Mouse (Mus musculus) liver, postnatal 0 days (tissue): Measurements from ENCODE around the gene Cep112. TPM values are rescaled to one million over a fixed set of nuclear protein-coding genes. Genes with fewer than 3 reads are reported as not detected.

Experiments
- ATAC-seq: fragments of 200-750 bp; cut with Nextera tagmentation; 2 replicates; pipeline ENCODE4 v1.8.0; 2017; ENCODE audit warnings: mild to moderate bottlenecking, moderate library complexity
- DNase-seq: peaks from one replicate; pipeline ENCODE4 v3.0.0-alpha.2; 2016
- H3K27ac ChIP-seq: fragments of 300-500 bp; sonication (generic); 2 replicates; pipeline ENCODE4 v1.5.1; 2014; ENCODE audit warnings: antibody characterized with exemption, moderate library complexity, mild to moderate bottlenecking, low read depth
- H3K27me3 ChIP-seq: fragments of 300-500 bp; sonication (generic); 2 replicates; pipeline ENCODE4 v1.6.1; 2014; ENCODE audit warnings: low read length, control low read depth, mixed read lengths; ENCODE audit not compliant: insufficient read depth
- H3K36me3 ChIP-seq: fragments of 300-500 bp; sonication (generic); replicated peaks from 2 replicates; pipeline ENCODE4 v1.6.1; 2014; ENCODE audit warnings: mild to moderate bottlenecking, control low read depth, low read length, moderate library complexity, mixed read lengths; ENCODE audit not compliant: insufficient read depth
- H3K4me1 ChIP-seq: fragments of 300-500 bp; sonication (generic); 2 replicates; pipeline ENCODE4 v1.6.1; 2014; ENCODE audit warnings: antibody characterized with exemption, mild to moderate bottlenecking, control low read depth; ENCODE audit not compliant: insufficient read depth
- H3K4me2 ChIP-seq: fragments of 300-500 bp; sonication (generic); 2 replicates; pipeline ENCODE4 v1.6.1; 2014; ENCODE audit warnings: low read depth, mild to moderate bottlenecking, low read length, moderate library complexity, mixed read lengths
- H3K4me3 ChIP-seq: fragments of 300-500 bp; sonication (generic); 2 replicates; pipeline ENCODE4 v1.5.1; 2014; ENCODE audit warnings: low read depth, low read length
- H3K9ac ChIP-seq: fragments of 300-500 bp; sonication (generic); replicated peaks from 2 replicates; pipeline ENCODE4 v1.6.1; 2014; ENCODE audit warnings: mild to moderate bottlenecking, moderate library complexity
- H3K9me3 ChIP-seq: fragments of 300-500 bp; sonication (generic); 2 replicates; pipeline ENCODE4 v1.6.1; 2016; ENCODE audit warnings: mild to moderate bottlenecking, control low read depth, low read length, mixed read lengths
- CTCF ChIP-seq: sonication (generic); IDR thresholded peaks from 2 replicates; pipeline ENCODE4 v1.5.1; 2016; ENCODE audit warnings: antibody characterized with exemption, low read depth
- EP300 ChIP-seq: IDR thresholded peaks from 2 replicates; pipeline ENCODE4 v1.6.1; 2016; ENCODE audit warnings: antibody characterized with exemption, low read depth, mild to moderate bottlenecking
- WGBS: fragments of 180-500 bp; shearing (Covaris S2); extraction: QIAGEN DNeasy Blood & Tissue Kit; methylation state at CpG from one replicate; pipeline ENCODE4 v1.1.7; 2014; ENCODE audit not compliant: insufficient replicate concordance; 5-methylcytosine and 5-hydroxymethylcytosine counted together
- polyA plus RNA-seq: library from polyadenylated mRNA; unstranded; fragments of >200 nt; fragmentation: Nextera tagmentation; extraction: Ambion mirVana; gene quantifications from 2 replicates; pipeline ENCODE4 v1.2.1, GENCODE M21; 2015

The Cep112 gene
- polyA plus RNA-seq, 1 experiment from 2014 or later: 1.1 TPM

DNA sequence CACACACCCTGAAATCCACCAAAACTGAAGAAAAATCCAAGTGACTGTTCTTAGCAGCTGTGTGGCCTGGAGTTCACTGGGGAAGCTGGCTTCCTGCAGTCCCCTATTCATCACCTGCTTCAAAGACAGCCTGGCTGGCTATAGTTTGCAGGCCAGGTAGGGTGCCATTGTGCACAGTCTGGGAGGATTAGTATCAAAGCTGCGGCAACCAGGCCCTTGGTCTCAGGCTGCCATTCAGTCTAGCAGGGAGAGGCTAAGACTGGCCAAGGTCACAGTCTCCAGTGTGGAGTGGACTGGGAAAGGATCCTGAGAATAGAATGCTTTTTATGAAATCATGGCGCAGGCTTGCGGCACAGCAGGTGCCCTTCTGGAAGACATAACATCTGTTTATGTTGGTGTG is 180.3 kb downstream of the Cep112 start:
- no peak overlapping the region for H3K4me2 ChIP-seq
- H3K4me1 ChIP-seq: no peaks in the 10 kb centered on the region
- no peaks in the 10 kb centered on the region for H3K27me3 ChIP-seq
- WGBS: 80% methylated on average over 3 of the region's 3 CpGs
- H3K9me3 ChIP-seq: no peaks in the 10 kb centered on the region
- H3K36me3 ChIP-seq: no peaks in the 10 kb centered on the region
- no peak overlapping the region for H3K27ac ChIP-seq
- no peak overlapping the region for H3K4me3 ChIP-seq
- DNase-seq: no peak
- ATAC-seq: no peak
- no peak overlapping the region for H3K9ac ChIP-seq
- TF ChIP-seq CTCF: no peak
- no peak for TF ChIP-seq EP300

- Histone ChIP-seq H3K4me1 (no peaks in the 10 kb centered on the region), H3K27ac (no peak overlapping the region), H3K9ac (no peak overlapping the region), H3K4me3 (no peak overlapping the region), H3K9me3 (no peaks in the 10 kb centered on the region), H3K36me3 (no peaks in the 10 kb centered on the region), H3K27me3 (no peaks in the 10 kb centered on the region), H3K4me2 (no peak overlapping the region)
- 86% methylated on average over 11 of the region's 11 CpGs for WGBS
- ATAC-seq (no peak), DNase-seq (no peak)
- TF ChIP-seq CTCF (no peak), EP300 (no peak)
Observed at GRCm38 (mm10) chr11:108606036-108606435, 181.0 kb downstream of the Cep112 start.

DNA sequence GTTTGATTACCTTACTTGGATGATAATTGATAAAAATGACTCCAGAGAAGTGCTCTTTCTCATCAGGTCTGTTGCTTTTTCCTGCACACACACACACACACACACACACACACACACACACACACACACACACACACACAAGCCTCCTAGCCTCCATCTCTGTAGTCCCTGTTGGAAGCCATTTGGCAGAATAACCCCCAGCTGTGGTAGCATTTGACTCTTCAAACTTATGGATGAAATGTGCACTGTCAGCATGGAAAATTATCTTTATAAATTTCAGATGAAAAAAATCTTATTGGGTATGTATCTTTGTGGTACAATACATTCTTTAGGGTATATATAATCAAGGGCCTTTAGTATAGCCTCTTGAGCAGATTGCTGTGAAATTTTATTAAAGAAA is 181.8 kb downstream of the Cep112 start:
- Histone ChIP-seq H3K9ac (no peak overlapping the region), H3K27me3 (no peaks in the 10 kb centered on the region), H3K4me1 (no peaks in the 10 kb centered on the region), H3K4me2 (no peak overlapping the region), H3K9me3 (no peaks in the 10 kb centered on the region), H3K4me3 (no peak overlapping the region), H3K27ac (no peak overlapping the region), H3K36me3 (no peaks in the 10 kb centered on the region)
- TF ChIP-seq EP300 (no peak), CTCF (no peak)
- ATAC-seq (no peak), DNase-seq (no peak)

DNA sequence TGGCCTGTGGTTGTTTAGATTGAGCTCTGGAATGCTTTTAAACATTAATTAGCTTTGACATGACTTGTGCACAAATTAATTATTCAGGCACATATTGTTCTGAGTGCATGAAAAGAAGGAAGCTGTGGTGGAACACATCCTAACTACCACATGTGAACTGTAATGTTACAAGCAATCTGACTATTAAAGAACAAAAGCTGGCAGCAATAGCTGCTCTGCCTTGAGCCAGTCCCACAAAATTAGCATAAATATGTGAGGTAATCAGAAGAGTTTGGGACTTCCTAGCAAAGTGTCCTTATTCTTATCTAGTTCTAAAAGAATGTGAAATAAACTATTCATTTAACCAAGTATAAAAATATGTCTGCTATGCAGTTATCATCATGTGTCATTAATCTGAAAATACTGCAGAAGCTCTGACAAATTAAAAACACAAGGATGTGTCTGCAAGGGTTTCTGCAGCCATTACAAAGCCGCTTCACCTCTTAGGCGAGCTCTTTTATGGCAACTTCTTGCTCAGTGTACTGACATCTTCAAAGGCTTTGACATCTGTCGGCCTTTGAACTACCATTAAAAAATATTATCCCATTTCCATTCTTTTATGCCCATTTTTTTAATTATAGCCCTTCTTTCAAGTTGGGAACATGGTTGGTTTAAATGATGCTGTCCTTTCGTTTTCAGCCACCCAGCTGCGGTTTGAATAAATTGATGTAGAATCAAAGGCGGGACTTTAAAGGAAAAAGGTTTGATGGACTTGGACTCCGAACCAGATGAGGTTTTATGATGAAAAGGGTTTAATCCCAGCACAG is 195.8 kb downstream of the Cep112 start:
- Histone ChIP-seq H3K4me3 (no peak overlapping the region), H3K27me3 (no peaks in the 10 kb centered on the region), H3K9ac (no peak overlapping the region), H3K4me2 (no peak overlapping the region), H3K27ac (no peak overlapping the region), H3K4me1 (no peaks in the 10 kb centered on the region), H3K36me3 (no peaks in the 10 kb centered on the region), H3K9me3 (no peaks in the 10 kb centered on the region)
- no peak for DNase-seq
- no peak for ATAC-seq
- WGBS: 77% methylated on average over 7 of the region's 7 CpGs
- TF ChIP-seq EP300: no peak
- no peak for TF ChIP-seq CTCF

- H3K4me3 ChIP-seq: no peak overlapping the region
- DNase-seq (no peak), ATAC-seq (no peak)
- no peak overlapping the region for H3K9ac ChIP-seq
- no peaks in the 10 kb centered on the region for H3K27me3 ChIP-seq
- no peak for TF ChIP-seq EP300
- H3K4me1 ChIP-seq: no peaks in the 10 kb centered on the region
- H3K27ac ChIP-seq: no peak overlapping the region
- H3K9me3 ChIP-seq: no peaks in the 10 kb centered on the region
- no peaks in the 10 kb centered on the region for H3K36me3 ChIP-seq
- H3K4me2 ChIP-seq: no peak overlapping the region
- 79% methylated on average over 9 of the region's 9 CpGs for WGBS
Observed at GRCm38 (mm10) chr11:108621434-108621901, 196.5 kb downstream of the Cep112 start.

- no peaks in the 10 kb centered on the region for H3K4me1 ChIP-seq
- no peak overlapping the region for H3K27ac ChIP-seq
- no peaks in the 10 kb centered on the region for H3K36me3 ChIP-seq
- H3K4me3 ChIP-seq: no peak overlapping the region
- H3K9ac ChIP-seq: no peak overlapping the region
- no peak for DNase-seq
- no peaks in the 10 kb centered on the region for H3K9me3 ChIP-seq
- TF ChIP-seq CTCF (no peak), EP300 (no peak)
- WGBS: 75% methylated on average over 5 of the region's 5 CpGs
- H3K27me3 ChIP-seq: no peaks in the 10 kb centered on the region
- ATAC-seq: no peak
- no peak overlapping the region for H3K4me2 ChIP-seq
Observed at GRCm38 (mm10) chr11:108625546-108626232, 200.7 kb downstream of the Cep112 start.
